Mouse (Mus musculus) spleen, postnatal 14 days (tissue): ENCODE measurements around the gene Ick.
"Not testable (repeated sequence)": the region's sequence is repeated elsewhere in the genome, so short reads cannot be mapped to it uniquely, and the experiment has no call there.

Experiments used
- DNase-seq, 2 experiments: peaks; one replicate each; pipeline ENCODE4 v3.0.0; 2021 to 2022; ENCODE audit warnings: low spot score in 2 of 2

Gene Ick

DNA sequence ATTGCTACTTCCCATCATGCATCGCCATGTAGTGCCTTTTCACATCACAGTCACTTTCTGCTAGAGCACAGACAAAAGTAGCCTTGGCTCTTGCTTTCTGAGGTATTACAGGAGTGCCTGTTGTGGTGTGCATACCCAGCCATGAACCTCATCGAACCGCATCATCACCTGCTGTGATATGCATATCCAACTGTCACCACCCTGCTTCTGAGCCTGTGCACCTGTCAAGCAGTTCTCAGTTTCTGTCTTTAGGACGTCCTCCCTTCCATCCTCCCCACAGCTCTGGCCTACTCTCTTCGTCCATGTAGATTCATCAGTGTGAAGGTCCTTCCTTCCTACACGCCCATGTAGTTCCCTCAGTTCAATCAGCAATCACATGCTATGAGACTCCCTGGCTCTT, 39.2 kb downstream of the Ick start:
- DNase-seq = no peak

GRCm38 (mm10) chr9:78149770-78150169, 40.8 kb downstream of the Ick start:
- not testable (repeated sequence) for DNase-seq

GRCm38 (mm10) chr9:78154211-78154977, 45.4 kb downstream of the Ick start:
- no peak for DNase-seq

GRCm38 (mm10) chr9:78157221-78157620, 48.2 kb downstream of the Ick start:
- DNase-seq = no peak

GRCm38 (mm10) chr9:78163291-78163690, 54.3 kb downstream of the Ick start:
- no peak for DNase-seq

GRCm38 (mm10) chr9:78164741-78165140, 55.7 kb downstream of the Ick start:
- DNase-seq = no peak

DNA sequence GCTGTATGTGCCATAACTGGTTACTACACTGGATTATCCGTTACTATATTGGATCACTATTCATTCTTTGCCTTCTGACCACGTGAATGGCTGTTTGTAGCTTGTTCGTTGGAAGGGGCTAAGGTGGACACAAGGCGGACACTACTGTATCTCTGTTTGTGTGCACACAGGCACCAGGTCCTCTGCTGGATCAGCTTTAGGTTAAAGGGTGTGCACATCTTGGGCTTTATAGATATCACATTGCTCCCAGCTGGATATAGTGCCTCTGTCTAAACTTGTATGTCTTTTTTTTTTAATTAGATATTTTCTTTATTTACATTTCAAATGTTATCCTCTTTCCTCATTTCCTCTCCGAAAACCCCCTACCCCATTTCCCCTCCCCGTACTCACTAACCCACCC, 56.5 kb downstream of the Ick start:
- DNase-seq = no peak

DNA sequence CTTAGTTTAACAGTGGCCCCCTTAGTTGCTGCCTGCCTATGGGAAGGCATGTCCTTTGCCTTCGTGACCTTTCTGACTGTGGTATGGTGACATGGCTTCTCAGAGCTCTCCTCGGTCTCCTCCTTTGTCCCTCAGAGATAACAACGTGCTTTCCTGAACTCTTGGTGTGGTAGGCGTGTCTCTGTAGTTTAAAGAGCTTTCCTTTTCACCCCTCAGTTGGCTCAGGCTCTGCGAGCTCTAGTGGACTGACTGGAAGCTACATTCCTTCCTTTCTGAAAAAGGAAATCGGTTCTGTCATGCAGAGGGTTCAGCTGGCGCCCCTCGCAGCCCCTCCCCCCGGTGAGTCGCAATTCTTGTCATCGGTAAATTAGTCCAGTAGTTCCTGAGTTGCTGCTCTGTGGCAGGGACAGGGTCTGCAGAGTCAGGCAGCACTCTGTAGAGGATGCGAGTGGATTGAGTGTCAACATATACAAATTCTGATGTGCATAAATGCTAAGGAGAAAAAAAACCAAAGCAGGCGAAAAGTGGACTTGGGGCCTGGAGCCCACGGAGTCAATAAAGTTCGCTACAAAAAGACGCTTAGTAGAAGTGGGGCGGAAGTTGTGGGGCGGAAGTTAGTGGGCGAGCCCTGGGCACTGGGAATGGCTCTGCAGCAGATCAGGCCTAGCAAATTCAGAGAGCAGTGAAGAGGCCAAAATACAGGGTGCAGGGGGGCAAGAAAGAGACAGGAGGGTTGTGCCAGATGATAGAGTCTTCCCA, 57.9 kb downstream of the Ick start:
- no peak for DNase-seq

GRCm38 (mm10) chr9:78167453-78167969, 58.5 kb downstream of the Ick start:
- DNase-seq = no peak

DNA sequence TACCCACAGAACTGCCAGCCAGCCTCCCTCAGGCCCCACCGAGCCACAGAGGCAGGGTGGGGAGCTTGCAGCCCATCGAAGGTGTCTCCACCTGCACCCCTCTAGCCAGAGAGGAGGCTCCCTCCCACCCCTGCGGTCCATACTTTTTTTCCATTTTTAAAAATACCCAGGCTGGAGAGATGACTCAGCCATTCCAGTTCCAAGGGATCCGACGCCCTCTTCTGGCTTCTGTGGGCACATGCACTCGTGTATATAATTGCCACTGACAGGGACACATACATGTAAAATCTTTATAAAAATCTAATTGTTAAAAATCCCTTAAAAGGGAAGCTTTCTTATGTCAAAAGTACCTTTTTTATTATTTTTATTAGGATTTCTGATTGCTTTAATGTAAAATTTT, 59.9 kb downstream of the Ick start:
- DNase-seq = no peak

DNA sequence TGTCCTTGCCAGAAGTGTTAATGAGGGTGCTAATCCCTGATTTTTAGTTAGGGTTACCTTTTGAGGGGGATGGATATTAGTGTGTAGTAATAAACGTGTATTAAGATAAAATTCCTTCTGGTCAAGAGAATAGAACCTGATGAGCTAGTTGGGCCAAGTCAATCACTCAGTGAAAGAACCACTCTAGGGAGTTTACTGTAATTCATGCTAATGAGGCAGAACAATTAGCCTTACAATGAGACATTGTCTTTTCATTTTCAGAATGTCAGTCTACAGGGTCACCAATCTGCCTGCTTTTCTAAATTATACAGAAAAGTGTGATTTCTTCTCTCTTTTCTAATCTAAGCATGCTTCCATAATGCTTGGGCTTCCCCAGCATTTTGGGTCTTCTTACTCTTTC, 65.0 kb downstream of the Ick start:
- DNase-seq = no peak

- not testable (repeated sequence) for DNase-seq
Measured at GRCm38 (mm10) chr9:78174925-78175276, 65.9 kb downstream of the Ick start.

DNA sequence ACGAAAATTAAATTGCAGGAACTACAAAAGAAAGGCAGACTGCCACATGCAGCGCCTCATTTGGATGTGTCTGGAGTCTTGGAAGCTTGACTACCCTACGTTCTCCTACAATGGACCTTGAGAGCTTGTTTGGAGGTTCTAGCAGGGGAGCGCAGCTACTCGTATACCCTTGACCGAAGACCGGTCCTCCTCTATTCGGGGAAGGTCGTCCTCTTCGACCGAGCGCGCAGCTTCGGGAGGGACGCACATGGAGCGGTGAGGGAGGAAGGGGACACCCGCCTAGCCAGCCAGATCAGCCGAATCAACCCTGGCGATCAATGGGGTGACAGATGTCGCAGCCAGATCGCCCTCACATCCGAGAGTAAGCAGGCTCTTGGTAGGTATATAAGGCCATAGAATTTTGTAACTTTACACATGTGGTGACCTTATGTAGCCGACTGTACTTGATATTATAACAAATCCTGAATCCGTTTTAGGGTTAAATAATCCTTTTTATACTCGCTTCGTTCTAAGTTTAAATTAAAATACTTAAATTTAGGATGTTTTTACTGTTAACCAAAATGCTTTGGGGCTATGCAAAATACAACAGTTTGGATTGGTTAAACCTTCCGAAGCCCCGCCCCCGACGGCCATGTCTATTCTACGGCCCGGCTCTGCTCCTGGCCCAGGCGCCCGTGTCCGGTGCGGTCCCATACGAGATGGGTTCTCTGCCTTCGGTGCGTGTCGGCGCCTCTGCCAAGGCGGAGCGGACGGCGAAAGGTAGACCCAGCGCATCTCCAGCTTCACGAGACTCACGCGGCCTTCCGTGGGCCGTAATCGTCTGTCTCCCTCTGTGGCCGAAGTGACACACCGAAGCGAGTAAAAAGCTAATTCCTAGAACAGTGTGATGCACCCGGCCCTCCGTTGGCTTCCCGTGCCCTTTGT, 66.5 kb downstream of the Ick start:
- peak; percentile 91 to 95 for DNase-seq

- DNase-seq = peak in 1 of 2 experiments; percentile 38
Measured at GRCm38 (mm10) chr9:78176201-78176727, 67.3 kb downstream of the Ick start.

DNA sequence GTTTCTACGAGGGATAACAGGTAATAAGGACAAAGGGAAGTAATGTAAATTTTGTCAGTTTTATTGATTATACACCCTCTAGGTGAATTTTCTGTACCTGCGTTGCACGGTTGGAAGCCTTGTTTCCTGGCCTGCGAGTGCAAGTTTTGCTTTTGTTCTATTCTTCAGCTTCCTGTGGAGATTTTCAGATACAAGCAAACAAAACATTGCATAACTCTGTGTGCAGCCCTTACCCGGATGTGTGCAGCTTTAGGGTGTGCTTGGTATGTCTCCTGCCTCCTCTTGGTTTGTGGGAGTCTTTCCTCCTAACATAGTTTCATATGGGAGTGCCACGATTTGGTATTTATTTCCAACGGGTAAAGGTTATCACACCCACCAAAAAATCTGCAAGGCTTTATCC, 67.8 kb downstream of the Ick start:
- no peak for DNase-seq

GRCm38 (mm10) chr9:78178197-78178596, 69.2 kb downstream of the Ick start:
- no peak for DNase-seq

DNA sequence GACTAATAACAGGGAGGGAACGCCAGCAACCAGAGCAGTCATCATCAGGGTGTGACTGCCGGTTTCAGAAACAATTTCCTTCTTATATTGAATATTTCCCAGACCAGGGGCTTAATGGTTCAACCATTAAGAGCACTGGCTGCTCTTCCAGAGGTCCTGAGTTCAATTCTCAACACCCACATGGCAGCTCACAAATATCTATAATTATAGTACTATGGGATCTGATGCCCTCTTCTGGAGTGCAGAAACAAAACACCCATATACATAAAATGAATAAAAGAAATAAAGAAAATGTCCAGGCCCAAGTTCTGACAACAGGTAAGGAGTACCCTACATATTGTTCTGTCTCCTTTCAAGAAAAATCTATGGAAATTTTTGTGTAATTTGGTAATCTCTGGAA, 70.1 kb downstream of the Ick start:
- no peak for DNase-seq

DNA sequence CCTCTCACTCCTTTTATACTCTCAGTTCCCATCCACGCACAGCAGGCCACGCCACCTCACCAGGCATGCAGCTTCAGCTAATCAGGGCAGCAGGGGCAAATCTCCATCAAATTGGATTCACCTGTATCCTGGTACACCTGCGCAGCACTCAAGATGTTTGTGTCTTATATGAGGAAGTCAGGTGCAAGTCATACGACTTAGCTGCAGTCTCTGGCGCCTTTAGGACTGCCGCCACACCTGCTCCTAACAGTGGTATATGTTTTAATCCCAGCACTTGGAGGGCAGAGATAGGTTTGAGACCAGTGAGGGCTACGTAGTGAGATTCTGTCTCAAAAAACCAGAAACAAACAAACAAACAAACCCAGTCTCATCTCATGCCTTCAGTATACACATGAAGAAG, 73.5 kb downstream of the Ick start, which contains the start of gene Gsta4:
Gene Gsta4 (plus strand): TSS at position 301 of the 400 bp plus-strand sequence.
- DNase-seq = not testable (repeated sequence)

GRCm38 (mm10) chr9:78185686-78186085, 76.7 kb downstream of the Ick start:
- DNase-seq = no peak

GRCm38 (mm10) chr9:78188910-78189309, 79.9 kb downstream of the Ick start:
- DNase-seq = no peak
